Mouse (Mus musculus): ENCODE measurements at regions not wholly inside any gene's neighbourhood (a gene's known extent, or its start where the extent isn't known, plus 50 kb on each side); places are given as distances from the start of the nearest gene placed in this dataset.

DNA sequence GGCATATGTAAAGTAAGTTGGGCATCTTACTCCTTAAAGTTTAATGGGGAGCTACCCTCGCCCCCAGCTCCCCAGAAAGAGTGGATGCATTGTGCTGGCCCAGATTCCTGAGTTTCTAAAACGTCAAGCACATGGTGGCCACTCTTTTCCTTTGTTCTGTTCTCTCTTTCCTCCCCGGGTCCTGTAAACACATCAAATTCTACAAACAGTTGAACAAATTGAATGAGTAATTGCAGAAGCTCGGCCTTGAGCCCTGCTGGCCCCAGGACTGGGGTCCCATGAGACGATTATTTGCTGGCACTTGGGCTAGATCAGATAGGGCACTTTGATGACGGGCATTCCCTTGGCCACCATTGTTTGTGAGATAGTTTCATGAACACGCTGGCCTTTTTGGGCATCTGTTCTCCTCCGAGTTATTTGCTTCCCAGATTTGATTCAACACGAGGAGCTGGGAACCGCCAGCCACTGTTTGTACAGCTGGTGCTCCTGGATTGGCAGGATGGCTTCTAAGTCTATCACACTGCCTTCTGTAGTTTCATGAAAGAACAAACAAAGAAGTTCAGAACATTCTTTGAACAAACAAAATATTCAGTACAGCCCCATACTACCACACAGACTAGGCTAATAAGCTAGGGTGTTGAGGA lies 257.5 kb upstream of the Msx2 start:
- TF ChIP-seq POLR2A (IDR thresholded peaks at IDR 0.05; ENCODE audit: insufficient read depth, low read depth, low read length): no peak
- TF ChIP-seq CTCF (IDR thresholded peaks at IDR 0.05): no peak
- no peak for TF ChIP-seq EP300 (IDR thresholded peaks at IDR 0.05; ENCODE audit: insufficient read depth, low read depth, low read length)
- Histone ChIP-seq H3K4me3 (no peak overlapping the region), H3K27ac (no peak overlapping the region), H3K4me1 (ENCODE audit: control insufficient read depth, insufficient read depth, low read length) (no peaks in the 10 kb centered on the region), H3K27me3 (ENCODE audit: control insufficient read depth, insufficient read depth, low read length) (no peaks in the 10 kb centered on the region), H3K79me2 (replicated peaks; ENCODE audit: control insufficient read depth, insufficient read depth, low read length) (no peaks in the 10 kb centered on the region), H3K36me3 (ENCODE audit: control insufficient read depth, insufficient read depth, low read length) (no peaks in the 10 kb centered on the region), H3K9ac (ENCODE audit: low read depth, low read length) (no peak overlapping the region)
- 57% methylated on average over 10 of the region's 10 CpGs for WGBS
- no peak for DNase-seq
- intact Hi-C loops (cut with DNase I): no loop called here

DNA sequence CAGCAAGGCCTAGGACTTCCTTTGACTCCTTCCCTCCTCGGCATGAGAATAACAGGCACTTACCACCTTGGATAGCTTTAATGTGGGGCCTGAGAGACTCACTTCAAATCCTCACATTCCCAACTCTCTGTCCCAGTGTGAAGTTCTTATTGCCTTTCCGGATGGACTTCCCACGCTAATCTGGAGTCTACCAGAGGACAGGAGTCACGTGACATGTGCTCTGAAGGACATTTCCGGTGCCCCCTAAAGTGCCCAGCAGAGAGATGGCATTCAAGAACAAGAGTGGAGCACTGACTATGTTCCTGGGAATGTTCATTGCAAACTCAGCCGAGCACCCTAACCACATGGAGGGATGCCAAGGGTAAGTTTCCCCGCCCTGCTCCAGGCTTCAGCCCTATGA lies 257.0 kb upstream of the Msx2 start:
- no peaks in the 10 kb centered on the region for H3K36me3 ChIP-seq (ENCODE audit: control insufficient read depth, insufficient read depth, low read length)
- WGBS: 81% methylated on average over 7 of the region's 7 CpGs
- no peaks in the 10 kb centered on the region for H3K79me2 ChIP-seq (replicated peaks; ENCODE audit: control insufficient read depth, insufficient read depth, low read length)
- H3K4me1 ChIP-seq (ENCODE audit: control insufficient read depth, insufficient read depth, low read length): no peaks in the 10 kb centered on the region
- H3K9ac ChIP-seq (ENCODE audit: low read depth, low read length): no peak overlapping the region
- no peak for DNase-seq
- no peaks in the 10 kb centered on the region for H3K27me3 ChIP-seq (ENCODE audit: control insufficient read depth, insufficient read depth, low read length)
- TF ChIP-seq POLR2A (IDR thresholded peaks at IDR 0.05; ENCODE audit: insufficient read depth, low read depth, low read length) (no peak), EP300 (IDR thresholded peaks at IDR 0.05; ENCODE audit: insufficient read depth, low read depth, low read length) (no peak), CTCF (IDR thresholded peaks at IDR 0.05) (no peak)
- no peak overlapping the region for H3K4me3 ChIP-seq
- no peak overlapping the region for H3K27ac ChIP-seq
- intact Hi-C loops (cut with DNase I): no loop called here

- 66% methylated on average over 4 of the region's 4 CpGs for WGBS
- no peak overlapping the region for H3K27ac ChIP-seq
- intact Hi-C loops (cut with DNase I): no loop called here
- TF ChIP-seq EP300 (IDR thresholded peaks at IDR 0.05; ENCODE audit: insufficient read depth, low read depth, low read length): no peak
- no peak for TF ChIP-seq POLR2A (IDR thresholded peaks at IDR 0.05; ENCODE audit: insufficient read depth, low read depth, low read length)
- TF ChIP-seq CTCF (IDR thresholded peaks at IDR 0.05): no peak
- no peak overlapping the region for H3K9ac ChIP-seq (ENCODE audit: low read depth, low read length)
- H3K27me3 ChIP-seq (ENCODE audit: control insufficient read depth, insufficient read depth, low read length): no peaks in the 10 kb centered on the region
- H3K79me2 ChIP-seq (replicated peaks; ENCODE audit: control insufficient read depth, insufficient read depth, low read length): no peaks in the 10 kb centered on the region
- DNase-seq: no peak
- H3K4me3 ChIP-seq: no peak overlapping the region
- H3K4me1 ChIP-seq (ENCODE audit: control insufficient read depth, insufficient read depth, low read length): no peaks in the 10 kb centered on the region
- H3K36me3 ChIP-seq (ENCODE audit: control insufficient read depth, insufficient read depth, low read length): no peaks in the 10 kb centered on the region
Observed at GRCm38 (mm10) chr13:53726031-53726430, 253.2 kb upstream of the Msx2 start.

- no peak for TF ChIP-seq EP300 (IDR thresholded peaks at IDR 0.05; ENCODE audit: insufficient read depth, low read depth, low read length)
- TF ChIP-seq POLR2A (IDR thresholded peaks at IDR 0.05; ENCODE audit: insufficient read depth, low read depth, low read length): no peak
- no peak for TF ChIP-seq CTCF (IDR thresholded peaks at IDR 0.05)
- no peak for DNase-seq
- no peaks in the 10 kb centered on the region for H3K79me2 ChIP-seq (replicated peaks; ENCODE audit: control insufficient read depth, insufficient read depth, low read length)
- no peaks in the 10 kb centered on the region for H3K36me3 ChIP-seq (ENCODE audit: control insufficient read depth, insufficient read depth, low read length)
- H3K27ac ChIP-seq: no peak overlapping the region
- intact Hi-C loops (cut with DNase I): no loop called here
- H3K4me3 ChIP-seq: no peak overlapping the region
- H3K4me1 ChIP-seq (ENCODE audit: control insufficient read depth, insufficient read depth, low read length): no peaks in the 10 kb centered on the region
- H3K27me3 ChIP-seq (ENCODE audit: control insufficient read depth, insufficient read depth, low read length): no peaks in the 10 kb centered on the region
- 55% methylated on average over 6 of the region's 6 CpGs for WGBS
- no peak overlapping the region for H3K9ac ChIP-seq (ENCODE audit: low read depth, low read length)
Observed at GRCm38 (mm10) chr13:53722881-53723280, 250.0 kb upstream of the Msx2 start.

GRCm38 (mm10) chr13:53721038-53721463 lies 248.2 kb upstream of the Msx2 start:
- H3K27me3 ChIP-seq (ENCODE audit: control insufficient read depth, insufficient read depth, low read length): no peaks in the 10 kb centered on the region
- H3K4me1 ChIP-seq (ENCODE audit: control insufficient read depth, insufficient read depth, low read length): no peaks in the 10 kb centered on the region
- H3K36me3 ChIP-seq (ENCODE audit: control insufficient read depth, insufficient read depth, low read length): no peaks in the 10 kb centered on the region
- H3K4me3 ChIP-seq: no peak overlapping the region
- H3K79me2 ChIP-seq (replicated peaks; ENCODE audit: control insufficient read depth, insufficient read depth, low read length): no peaks in the 10 kb centered on the region
- intact Hi-C loops (cut with DNase I): no loop called here
- no peak for TF ChIP-seq EP300 (IDR thresholded peaks at IDR 0.05; ENCODE audit: insufficient read depth, low read depth, low read length)
- TF ChIP-seq CTCF (IDR thresholded peaks at IDR 0.05): no peak
- TF ChIP-seq POLR2A (IDR thresholded peaks at IDR 0.05; ENCODE audit: insufficient read depth, low read depth, low read length): no peak
- 55% methylated on average over 9 of the region's 9 CpGs for WGBS
- no peak overlapping the region for H3K27ac ChIP-seq
- DNase-seq: no peak
- no peak overlapping the region for H3K9ac ChIP-seq (ENCODE audit: low read depth, low read length)

DNA sequence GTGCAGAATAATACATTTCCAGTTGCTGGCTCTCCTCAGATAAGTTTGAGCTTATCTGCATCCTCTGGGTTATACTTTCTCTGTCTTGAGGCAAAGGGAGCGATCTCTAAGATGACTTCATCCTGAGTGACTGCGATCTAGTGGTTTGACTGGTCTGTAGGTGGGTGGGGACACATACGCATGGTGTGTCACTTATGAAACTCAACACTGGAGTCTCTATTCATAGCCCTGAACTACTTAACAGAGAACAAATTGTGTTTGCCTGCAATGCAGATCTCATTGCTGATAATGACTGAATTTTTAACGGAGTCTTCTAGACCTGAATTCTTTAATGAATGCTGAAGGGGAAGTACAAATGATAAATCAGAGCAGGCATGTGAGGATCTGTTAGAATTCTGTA lies 244.7 kb upstream of the Msx2 start:
- Histone ChIP-seq H3K36me3 (ENCODE audit: control insufficient read depth, insufficient read depth, low read length) (no peaks in the 10 kb centered on the region), H3K79me2 (replicated peaks; ENCODE audit: control insufficient read depth, insufficient read depth, low read length) (no peaks in the 10 kb centered on the region), H3K27ac (no peak overlapping the region), H3K9ac (ENCODE audit: low read depth, low read length) (no peak overlapping the region), H3K4me3 (no peak overlapping the region), H3K27me3 (ENCODE audit: control insufficient read depth, insufficient read depth, low read length) (no peaks in the 10 kb centered on the region), H3K4me1 (ENCODE audit: control insufficient read depth, insufficient read depth, low read length) (no peaks in the 10 kb centered on the region)
- 65% methylated on average over 4 of the region's 4 CpGs for WGBS
- DNase-seq: no peak
- TF ChIP-seq EP300 (IDR thresholded peaks at IDR 0.05; ENCODE audit: insufficient read depth, low read depth, low read length) (no peak), CTCF (IDR thresholded peaks at IDR 0.05) (no peak), POLR2A (IDR thresholded peaks at IDR 0.05; ENCODE audit: insufficient read depth, low read depth, low read length) (no peak)
- intact Hi-C loops (cut with DNase I): no loop called here

All from heart, adult 2 months (tissue).